Mouse (Mus musculus): ENCODE measurements around the gene Map3k14.

The Map3k14 gene

GRCm38 (mm10) chr11:103206203-103206602 lies 61.1 kb downstream of the Map3k14 start:
- no peak for DNase-seq (ENCODE audit: low spot score)

- DNase-seq (ENCODE audit: low spot score) = no peak
These were observed 64.9 kb downstream of the Map3k14 start for GRCm38 (mm10) chr11:103202376-103202775.

- DNase-seq (ENCODE audit: low spot score) = no peak
These were observed 65.6 kb downstream of the Map3k14 start for GRCm38 (mm10) chr11:103201664-103202063.

GRCm38 (mm10) chr11:103198911-103199803 lies 68.1 kb downstream of the Map3k14 start:
- peak; percentile 33 for DNase-seq (ENCODE audit: low spot score)

GRCm38 (mm10) chr11:103198339-103198738 lies 68.9 kb downstream of the Map3k14 start:
- no peak for DNase-seq (ENCODE audit: low spot score)

GRCm38 (mm10) chr11:103197340-103197739 lies 69.9 kb downstream of the Map3k14 start:
- no peak for DNase-seq (ENCODE audit: low spot score)

- no peak for DNase-seq (ENCODE audit: low spot score)
These were observed 71.6 kb downstream of the Map3k14 start for GRCm38 (mm10) chr11:103195656-103196055.

GRCm38 (mm10) chr11:103195236-103195635 lies 72.0 kb downstream of the Map3k14 start:
- no peak for DNase-seq (ENCODE audit: low spot score)

GRCm38 (mm10) chr11:103193825-103194168 lies 73.5 kb downstream of the Map3k14 start:
- no peak for DNase-seq (ENCODE audit: low spot score)

- DNase-seq (ENCODE audit: low spot score) = peak; percentile 43
These were observed 74.1 kb downstream of the Map3k14 start for GRCm38 (mm10) chr11:103192956-103193824.

GRCm38 (mm10) chr11:103192230-103192955 lies 74.9 kb downstream of the Map3k14 start:
- no peak for DNase-seq (ENCODE audit: low spot score)

GRCm38 (mm10) chr11:103184891-103185290 lies 82.4 kb downstream of the Map3k14 start:
- DNase-seq (ENCODE audit: low spot score) = no peak

- no peak for DNase-seq (ENCODE audit: low spot score)
These were observed 85.4 kb downstream of the Map3k14 start for GRCm38 (mm10) chr11:103181911-103182310.

- no peak for DNase-seq (ENCODE audit: low spot score)
These were observed 85.9 kb downstream of the Map3k14 start for GRCm38 (mm10) chr11:103181349-103181748.

GRCm38 (mm10) chr11:103180426-103180825 lies 86.8 kb downstream of the Map3k14 start:
- DNase-seq (ENCODE audit: low spot score) = no peak

GRCm38 (mm10) chr11:103178748-103179147 lies 88.5 kb downstream of the Map3k14 start:
- no peak for DNase-seq (ENCODE audit: low spot score)

- DNase-seq (ENCODE audit: low spot score) = no peak
These were observed 89.3 kb downstream of the Map3k14 start for GRCm38 (mm10) chr11:103177815-103178485.

GRCm38 (mm10) chr11:103177216-103177615 lies 90.1 kb downstream of the Map3k14 start:
- no peak for DNase-seq (ENCODE audit: low spot score)

GRCm38 (mm10) chr11:103176510-103176909 lies 90.8 kb downstream of the Map3k14 start:
- DNase-seq (ENCODE audit: low spot score) = no peak

GRCm38 (mm10) chr11:103175688-103176442 lies 91.4 kb downstream of the Map3k14 start:
- no peak for DNase-seq (ENCODE audit: low spot score)

GRCm38 (mm10) chr11:103174891-103175391 lies 92.3 kb downstream of the Map3k14 start:
- no peak for DNase-seq (ENCODE audit: low spot score)
